Mouse (Mus musculus): Measurements from ENCODE around the gene Mroh2a. TPM values are rescaled to one million over a fixed set of nuclear protein-coding genes. Genes with fewer than 3 reads are reported as not detected.

The Mroh2a gene
- polyA plus RNA-seq, 1 experiment from 2014 or later = 1.3 TPM

- H3K4me3 ChIP-seq (ENCODE audit: low read depth, low read length) = no peak overlapping the region
- ATAC-seq (ENCODE audit: insufficient read depth, low FRiP score, low TSS enrichment) (no peak), DNase-seq (ENCODE audit: low spot score) (no peak)
- H3K4me1 ChIP-seq (ENCODE audit: control insufficient read depth, insufficient read depth, low read length) = no peaks in the 10 kb centered on the region
- H3K9ac ChIP-seq (ENCODE audit: low read length) = no peak overlapping the region
- H3K9me3 ChIP-seq (ENCODE audit: control insufficient read depth, low read length) = peaks cover 80% of the 10 kb centered on the region
- H3K27ac ChIP-seq (ENCODE audit: low read depth, low read length) = no peak overlapping the region
- H3K27me3 ChIP-seq (ENCODE audit: control insufficient read depth, insufficient read depth, low read length) = no peaks in the 10 kb centered on the region
- H3K4me2 ChIP-seq (ENCODE audit: low read depth) = no peak overlapping the region
- 72% methylated on average over 5 of the region's 5 CpGs for WGBS
- no peaks in the 10 kb centered on the region for H3K36me3 ChIP-seq (ENCODE audit: control insufficient read depth, insufficient read depth, low read length)
Observed at GRCm38 (mm10) chr1:88285652-88286051, 58.9 kb downstream of the Mroh2a start.

- WGBS = 82% methylated on average over 15 of the region's 15 CpGs
- Histone ChIP-seq H3K9me3 (ENCODE audit: control insufficient read depth, low read length) (peaks cover 82% of the 10 kb centered on the region), H3K27me3 (ENCODE audit: control insufficient read depth, insufficient read depth, low read length) (no peaks in the 10 kb centered on the region), H3K27ac (ENCODE audit: low read depth, low read length) (no peak overlapping the region), H3K36me3 (ENCODE audit: control insufficient read depth, insufficient read depth, low read length) (no peaks in the 10 kb centered on the region), H3K9ac (ENCODE audit: low read length) (no peak overlapping the region), H3K4me3 (ENCODE audit: low read depth, low read length) (no peak overlapping the region), H3K4me1 (ENCODE audit: control insufficient read depth, insufficient read depth, low read length) (no peaks in the 10 kb centered on the region), H3K4me2 (ENCODE audit: low read depth) (no peak overlapping the region)
- DNase-seq (ENCODE audit: low spot score) (no peak), ATAC-seq (ENCODE audit: insufficient read depth, low FRiP score, low TSS enrichment) (no peak)
Observed at GRCm38 (mm10) chr1:88286136-88286845, 59.5 kb downstream of the Mroh2a start.

GRCm38 (mm10) chr1:88286887-88287696 is 60.3 kb downstream of the Mroh2a start:
- H3K36me3 ChIP-seq (ENCODE audit: control insufficient read depth, insufficient read depth, low read length) = no peaks in the 10 kb centered on the region
- H3K9me3 ChIP-seq (ENCODE audit: control insufficient read depth, low read length) = peaks cover 87% of the 10 kb centered on the region
- WGBS = 75% methylated on average over 13 of the region's 13 CpGs
- no peak overlapping the region for H3K27ac ChIP-seq (ENCODE audit: low read depth, low read length)
- no peaks in the 10 kb centered on the region for H3K4me1 ChIP-seq (ENCODE audit: control insufficient read depth, insufficient read depth, low read length)
- H3K27me3 ChIP-seq (ENCODE audit: control insufficient read depth, insufficient read depth, low read length) = no peaks in the 10 kb centered on the region
- H3K4me3 ChIP-seq (ENCODE audit: low read depth, low read length) = no peak overlapping the region
- ATAC-seq (ENCODE audit: insufficient read depth, low FRiP score, low TSS enrichment) = no peak
- H3K9ac ChIP-seq (ENCODE audit: low read length) = no peak overlapping the region
- H3K4me2 ChIP-seq (ENCODE audit: low read depth) = no peak overlapping the region
- DNase-seq (ENCODE audit: low spot score) = no peak

GRCm38 (mm10) chr1:88287697-88287980 is 60.9 kb downstream of the Mroh2a start:
- no peak overlapping the region for H3K9ac ChIP-seq (ENCODE audit: low read length)
- DNase-seq (ENCODE audit: low spot score) (peak; percentile 75), ATAC-seq (ENCODE audit: insufficient read depth, low FRiP score, low TSS enrichment) (no peak)

GRCm38 (mm10) chr1:88288056-88288788 is 61.4 kb downstream of the Mroh2a start:
- Histone ChIP-seq H3K9ac (ENCODE audit: low read length) (no peak overlapping the region), H3K4me2 (ENCODE audit: low read depth) (no peak overlapping the region), H3K27me3 (ENCODE audit: control insufficient read depth, insufficient read depth, low read length) (no peaks in the 10 kb centered on the region), H3K36me3 (ENCODE audit: control insufficient read depth, insufficient read depth, low read length) (no peaks in the 10 kb centered on the region), H3K27ac (ENCODE audit: low read depth, low read length) (no peak overlapping the region), H3K9me3 (ENCODE audit: control insufficient read depth, low read length) (peaks cover 81% of the 10 kb centered on the region), H3K4me1 (ENCODE audit: control insufficient read depth, insufficient read depth, low read length) (no peaks in the 10 kb centered on the region), H3K4me3 (ENCODE audit: low read depth, low read length) (no peak overlapping the region)
- WGBS = 41% methylated on average over 3 of the region's 3 CpGs
- DNase-seq (ENCODE audit: low spot score) (no peak), ATAC-seq (ENCODE audit: insufficient read depth, low FRiP score, low TSS enrichment) (no peak)

More at GRCm38 (mm10) chr1:88287697-88287980, 60.9 kb downstream of the Mroh2a start:
- Histone ChIP-seq H3K4me1 (ENCODE audit: control insufficient read depth, insufficient read depth, low read length) (no peaks in the 10 kb centered on the region), H3K27me3 (ENCODE audit: control insufficient read depth, insufficient read depth, low read length) (no peaks in the 10 kb centered on the region), H3K4me3 (ENCODE audit: low read depth, low read length) (no peak overlapping the region), H3K27ac (ENCODE audit: low read depth, low read length) (no peak overlapping the region), H3K9me3 (ENCODE audit: control insufficient read depth, low read length) (peaks cover 87% of the 10 kb centered on the region), H3K36me3 (ENCODE audit: control insufficient read depth, insufficient read depth, low read length) (no peaks in the 10 kb centered on the region), H3K4me2 (ENCODE audit: low read depth) (no peak overlapping the region)
- WGBS = 43% methylated on average over 5 of the region's 5 CpGs

- H3K27ac ChIP-seq (ENCODE audit: low read depth, low read length) = no peak overlapping the region
- no peak for DNase-seq (ENCODE audit: low spot score)
- 74% methylated on average over 3 of the region's 3 CpGs for WGBS
- ATAC-seq (ENCODE audit: insufficient read depth, low FRiP score, low TSS enrichment) = no peak
- H3K9me3 ChIP-seq (ENCODE audit: control insufficient read depth, low read length) = peaks cover 76% of the 10 kb centered on the region
- no peak overlapping the region for H3K4me3 ChIP-seq (ENCODE audit: low read depth, low read length)
- H3K9ac ChIP-seq (ENCODE audit: low read length) = no peak overlapping the region
- no peaks in the 10 kb centered on the region for H3K36me3 ChIP-seq (ENCODE audit: control insufficient read depth, insufficient read depth, low read length)
- no peaks in the 10 kb centered on the region for H3K4me1 ChIP-seq (ENCODE audit: control insufficient read depth, insufficient read depth, low read length)
- no peaks in the 10 kb centered on the region for H3K27me3 ChIP-seq (ENCODE audit: control insufficient read depth, insufficient read depth, low read length)
- H3K4me2 ChIP-seq (ENCODE audit: low read depth) = no peak overlapping the region
Observed at GRCm38 (mm10) chr1:88288789-88289127, 62.0 kb downstream of the Mroh2a start.

- H3K4me1 ChIP-seq (ENCODE audit: control insufficient read depth, insufficient read depth, low read length) = no peaks in the 10 kb centered on the region
- no peak for DNase-seq (ENCODE audit: low spot score)
- H3K27me3 ChIP-seq (ENCODE audit: control insufficient read depth, insufficient read depth, low read length) = no peaks in the 10 kb centered on the region
- WGBS = 52% methylated on average over 2 of the region's 2 CpGs
- H3K4me3 ChIP-seq (ENCODE audit: low read depth, low read length) = no peak overlapping the region
- H3K4me2 ChIP-seq (ENCODE audit: low read depth) = no peak overlapping the region
- no peaks in the 10 kb centered on the region for H3K36me3 ChIP-seq (ENCODE audit: control insufficient read depth, insufficient read depth, low read length)
- peaks cover 72% of the 10 kb centered on the region for H3K9me3 ChIP-seq (ENCODE audit: control insufficient read depth, low read length)
- ATAC-seq (ENCODE audit: insufficient read depth, low FRiP score, low TSS enrichment) = no peak
- H3K27ac ChIP-seq (ENCODE audit: low read depth, low read length) = no peak overlapping the region
- H3K9ac ChIP-seq (ENCODE audit: low read length) = no peak overlapping the region
Observed at GRCm38 (mm10) chr1:88289152-88289551, 62.4 kb downstream of the Mroh2a start.

- Histone ChIP-seq H3K9ac (ENCODE audit: low read length) (no peak overlapping the region), H3K27me3 (ENCODE audit: control insufficient read depth, insufficient read depth, low read length) (no peaks in the 10 kb centered on the region), H3K27ac (ENCODE audit: low read depth, low read length) (no peak overlapping the region), H3K4me2 (ENCODE audit: low read depth) (no peak overlapping the region), H3K9me3 (ENCODE audit: control insufficient read depth, low read length) (peaks cover 71% of the 10 kb centered on the region), H3K36me3 (ENCODE audit: control insufficient read depth, insufficient read depth, low read length) (no peaks in the 10 kb centered on the region), H3K4me3 (ENCODE audit: low read depth, low read length) (no peak overlapping the region), H3K4me1 (ENCODE audit: control insufficient read depth, insufficient read depth, low read length) (no peaks in the 10 kb centered on the region)
- ATAC-seq (ENCODE audit: insufficient read depth, low FRiP score, low TSS enrichment) (no peak), DNase-seq (ENCODE audit: low spot score) (no peak)
- 41% methylated on average over 4 of the region's 4 CpGs for WGBS
Observed at GRCm38 (mm10) chr1:88289917-88290316, 63.1 kb downstream of the Mroh2a start.

Measured in neural tube, embryonic 11.5 days (tissue).